Mouse (Mus musculus) kidney, postnatal 25 days (tissue): Measurements from ENCODE around the gene St6galnac5.

Experiments
- DNase-seq, 2 experiments: peaks; one replicate each; pipeline ENCODE4 v3.0.0; 2021; ENCODE audit warnings: mixed read lengths in 2 of 2

Gene St6galnac5

GRCm38 (mm10) chr3:152981988-152982387 lies at the start of gene St6galnac5:
TSS of gene St6galnac5 (minus strand) at chr3:152982246.
- no peak for DNase-seq

DNA sequence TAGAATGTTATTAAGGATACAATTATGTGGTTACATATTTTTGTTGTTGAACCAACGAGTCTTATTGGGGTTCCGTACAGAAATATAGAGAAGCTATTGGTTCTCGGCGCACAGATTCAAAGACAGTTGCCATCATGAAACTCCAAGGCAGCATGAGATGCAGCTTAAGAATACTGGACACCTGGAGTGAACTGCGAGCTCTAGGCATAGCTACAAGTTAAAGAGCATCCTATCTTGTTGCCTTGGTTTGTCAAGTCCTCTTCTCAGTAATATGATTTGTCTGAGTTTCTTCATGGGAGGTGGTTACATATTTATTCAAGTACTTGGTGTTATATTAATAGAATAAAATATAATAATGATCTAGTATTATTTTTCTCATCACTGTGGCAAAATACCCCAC lies 48.7 kb upstream of the St6galnac5 start:
- DNase-seq = no peak

- DNase-seq = no peak
Measured at GRCm38 (mm10) chr3:153024016-153024415, 42.0 kb upstream of the St6galnac5 start.

DNA sequence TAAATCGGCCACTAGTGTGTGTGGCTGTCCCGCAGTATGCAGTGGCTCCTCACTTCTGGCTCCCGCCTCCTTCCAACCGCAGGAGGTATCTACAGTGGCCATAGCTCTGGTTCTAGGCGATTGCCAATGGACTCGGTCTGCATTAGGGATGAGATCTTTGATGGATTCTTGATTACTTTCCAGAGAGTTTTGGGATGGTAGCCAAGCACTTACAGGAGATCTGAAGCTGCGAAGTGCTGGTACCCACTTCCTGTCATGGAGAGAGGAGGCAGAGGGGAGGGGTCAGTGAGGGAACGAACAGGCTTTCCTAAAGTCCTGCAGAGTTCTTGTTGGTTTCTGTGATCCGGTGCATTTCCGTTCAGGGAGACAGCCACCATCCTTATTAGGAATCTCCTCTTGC lies 36.0 kb upstream of the St6galnac5 start:
- DNase-seq = no peak

GRCm38 (mm10) chr3:153016355-153016754 lies 34.3 kb upstream of the St6galnac5 start:
- no peak for DNase-seq

DNA sequence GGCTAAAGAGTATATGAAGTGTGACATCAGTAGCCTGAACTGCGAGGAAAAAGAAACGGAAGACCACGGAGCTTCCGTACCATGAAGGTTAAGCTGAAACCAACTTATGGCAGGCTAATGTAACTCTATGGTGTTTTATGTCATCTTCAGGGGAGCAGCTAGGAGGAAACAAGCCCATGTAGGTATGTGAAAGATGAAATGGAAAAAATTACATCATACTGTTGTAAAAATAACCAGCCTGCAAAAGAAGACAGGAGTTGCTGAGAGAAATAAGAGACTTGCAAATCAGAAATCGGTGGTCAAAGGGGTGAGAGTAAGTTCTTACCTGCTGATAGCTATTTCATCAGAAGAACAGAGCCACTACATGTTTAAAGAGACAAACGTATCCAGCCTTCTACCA lies 24.8 kb upstream of the St6galnac5 start:
- no peak for DNase-seq

- DNase-seq = no peak
Measured at GRCm38 (mm10) chr3:152998901-152999300, 16.9 kb upstream of the St6galnac5 start.

GRCm38 (mm10) chr3:152998106-152998505 lies 16.1 kb upstream of the St6galnac5 start:
- DNase-seq = peak in 1 of 2 experiments; percentile 16

DNA sequence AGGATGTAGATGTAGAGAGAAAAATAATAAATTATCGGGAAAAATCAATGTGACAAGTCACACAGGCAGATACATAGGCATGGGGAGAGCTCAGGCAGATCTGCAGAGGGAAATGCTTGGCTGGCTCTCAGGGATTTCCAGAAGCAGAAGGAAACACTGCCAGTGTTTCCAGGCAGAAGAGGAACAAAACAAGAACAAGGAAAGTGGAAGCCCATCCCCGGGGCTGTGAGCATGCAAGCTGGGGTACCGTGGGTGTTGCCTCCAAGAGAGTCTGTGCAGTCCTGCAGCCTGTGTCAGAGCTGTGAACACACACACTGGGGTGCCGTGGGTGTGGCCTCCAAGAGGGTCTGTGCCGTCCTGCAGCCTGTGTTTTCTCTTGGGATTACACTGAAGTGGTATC lies 11.6 kb upstream of the St6galnac5 start:
- no peak for DNase-seq

GRCm38 (mm10) chr3:152990787-152991186 lies 8.7 kb upstream of the St6galnac5 start:
- DNase-seq = no peak

DNA sequence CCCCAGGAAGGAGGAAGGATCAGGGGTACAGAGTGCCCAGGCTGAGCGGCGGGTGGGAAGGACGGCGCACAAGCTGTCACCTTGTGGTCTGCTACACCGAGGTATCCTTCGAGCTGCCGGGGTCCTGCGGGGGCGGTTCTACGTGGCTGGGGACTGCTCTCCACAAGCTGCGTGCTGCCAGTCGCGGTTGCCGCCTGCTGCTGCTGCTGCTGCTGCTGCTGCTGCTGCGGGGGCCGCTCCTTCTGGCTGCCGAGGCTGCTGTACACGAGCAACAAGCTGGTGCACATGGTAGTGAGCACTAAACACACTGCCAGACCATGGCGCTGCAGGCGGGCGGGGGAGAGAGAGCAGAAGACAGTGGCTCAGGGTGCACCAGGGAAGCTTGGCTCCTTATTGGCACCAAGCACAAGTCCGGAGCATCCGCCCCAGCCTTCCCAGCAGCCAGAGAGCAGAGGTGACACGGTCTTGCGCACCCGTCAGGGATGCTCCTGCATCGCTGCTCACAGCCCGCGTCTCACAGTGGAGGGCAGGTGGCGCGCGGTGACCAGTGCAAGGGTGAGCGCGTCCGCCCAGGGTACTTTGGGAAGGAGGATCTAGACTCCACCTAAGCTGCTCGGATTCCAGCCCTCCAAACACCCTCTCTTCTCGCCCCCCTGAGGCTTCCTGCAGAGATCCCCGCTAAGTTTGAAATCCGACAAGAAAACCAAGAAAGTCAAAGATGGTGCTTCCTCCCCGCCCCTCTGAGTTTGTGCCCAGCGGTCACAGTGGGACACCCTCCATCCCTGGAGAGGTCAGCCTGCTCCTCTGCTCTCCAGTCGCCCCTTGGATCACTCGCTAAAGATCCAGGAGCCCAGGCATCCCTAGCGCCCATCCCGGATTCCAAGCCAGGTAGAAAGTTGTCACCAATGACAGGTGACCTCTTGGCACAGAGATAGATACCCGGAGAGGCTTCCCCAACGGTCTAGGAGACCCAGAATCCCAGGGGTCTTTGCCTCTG lies 770 bp downstream of the St6galnac5 start:
- peak in 1 of 2 experiments; percentile 6 for DNase-seq

- peak; percentile 19 to 50 for DNase-seq
Measured at GRCm38 (mm10) chr3:152980431-152980830, 1.6 kb downstream of the St6galnac5 start.

GRCm38 (mm10) chr3:152979481-152980092 lies 2.5 kb downstream of the St6galnac5 start:
- DNase-seq = no peak

DNA sequence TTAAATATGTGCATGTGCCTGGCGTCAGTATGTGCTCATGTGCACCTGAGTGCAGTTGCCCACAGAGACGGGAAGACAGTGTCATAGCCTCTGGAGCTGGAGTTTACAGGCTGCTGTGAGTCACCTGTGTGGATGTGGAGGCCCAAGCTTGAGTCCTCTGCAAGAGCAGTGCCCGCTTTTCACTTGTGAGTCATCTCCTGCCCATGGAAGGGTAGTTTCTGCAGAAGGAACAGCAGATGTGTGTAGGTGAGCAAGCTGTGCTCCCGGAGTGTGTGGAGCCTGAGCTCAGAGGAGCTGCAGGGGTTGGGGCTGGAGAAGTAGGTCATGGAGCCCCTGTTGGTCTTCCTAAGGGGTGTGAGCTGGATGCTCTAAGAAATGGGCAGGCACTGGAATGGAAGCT lies 10.7 kb downstream of the St6galnac5 start:
- DNase-seq = no peak

- DNase-seq = no peak
Measured at GRCm38 (mm10) chr3:152969774-152970347, 12.2 kb downstream of the St6galnac5 start.

DNA sequence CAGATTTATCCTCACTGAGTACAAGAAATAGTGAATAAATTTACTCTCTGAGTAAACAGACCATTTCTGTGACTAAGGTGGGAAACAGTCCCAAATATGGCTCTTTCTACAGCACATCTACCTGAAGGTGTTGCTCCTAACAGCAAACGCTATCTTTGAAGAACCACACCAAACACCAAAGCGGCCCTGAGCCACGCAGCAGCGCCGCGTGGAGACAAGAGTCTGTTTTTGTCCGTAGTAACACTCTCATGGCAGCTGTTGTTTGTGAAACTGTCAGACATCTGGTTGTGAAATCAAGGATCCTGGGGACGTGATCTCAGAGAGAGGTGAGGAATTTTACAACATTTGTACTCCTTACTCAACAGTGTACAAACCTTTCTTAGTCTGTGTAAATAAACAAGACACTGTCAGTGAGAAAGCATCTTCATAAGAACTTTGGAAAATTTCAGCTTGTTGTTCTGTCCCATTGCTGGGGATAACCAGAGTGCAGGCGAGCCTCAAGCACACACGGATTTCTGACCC lies 20.1 kb downstream of the St6galnac5 start:
- DNase-seq = no peak

DNA sequence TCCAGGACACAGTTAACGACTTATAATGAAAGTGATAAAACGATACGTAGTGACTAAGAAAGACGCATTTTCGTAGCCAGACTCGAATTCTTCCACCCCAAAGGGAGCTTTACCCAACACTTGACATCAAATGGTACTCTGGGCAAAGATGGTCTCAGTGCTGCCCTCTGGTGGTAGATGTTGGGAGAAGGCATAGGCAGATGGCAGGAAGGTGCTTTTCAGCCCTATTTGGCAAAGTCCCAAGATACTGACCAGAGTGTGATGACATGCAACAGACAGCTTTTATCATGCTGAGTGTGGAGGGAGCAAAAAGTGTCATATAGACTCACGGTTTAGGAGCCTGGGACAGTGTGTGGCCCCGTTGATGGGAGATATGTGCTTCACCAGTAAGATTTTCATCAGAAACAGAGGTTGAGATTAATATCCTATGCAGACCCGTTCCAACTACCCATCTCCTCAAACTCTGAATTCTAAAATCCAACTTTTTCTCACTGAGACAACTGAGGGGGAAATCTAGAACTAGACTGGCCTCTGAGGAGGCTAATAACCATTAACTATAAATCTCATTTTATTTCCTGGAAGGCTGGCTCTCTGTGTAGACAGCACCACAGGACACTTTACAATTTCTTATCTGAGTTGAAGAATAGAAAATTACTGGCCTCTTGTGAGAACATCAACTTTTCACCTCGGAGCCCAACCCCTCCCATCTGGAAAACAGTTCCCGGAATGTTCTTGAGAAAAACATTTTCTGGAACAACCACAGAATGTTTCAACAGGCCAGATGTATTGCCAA lies 23.5 kb downstream of the St6galnac5 start:
- DNase-seq = peak; percentile 65 to 74

DNA sequence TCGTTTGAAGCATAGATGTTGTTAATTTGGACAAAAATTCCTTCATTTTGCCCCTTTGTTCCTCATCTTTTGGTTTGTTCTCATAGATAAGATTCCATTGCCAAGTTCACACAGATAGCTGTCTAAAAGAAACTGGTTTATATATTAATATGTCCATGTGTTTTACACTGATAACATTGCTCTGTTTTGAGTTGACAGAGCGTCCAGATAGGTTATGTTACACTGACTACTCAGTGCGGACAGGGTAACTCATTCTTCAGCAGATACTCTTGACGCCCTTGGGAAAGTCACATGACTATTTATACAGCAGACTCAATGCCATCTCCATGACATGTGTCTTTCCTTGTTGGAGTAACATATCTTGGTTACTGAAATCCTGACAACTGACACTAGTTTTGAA lies 25.3 kb downstream of the St6galnac5 start:
- no peak for DNase-seq

GRCm38 (mm10) chr3:152956038-152956437 lies 26.0 kb downstream of the St6galnac5 start:
- no peak for DNase-seq

DNA sequence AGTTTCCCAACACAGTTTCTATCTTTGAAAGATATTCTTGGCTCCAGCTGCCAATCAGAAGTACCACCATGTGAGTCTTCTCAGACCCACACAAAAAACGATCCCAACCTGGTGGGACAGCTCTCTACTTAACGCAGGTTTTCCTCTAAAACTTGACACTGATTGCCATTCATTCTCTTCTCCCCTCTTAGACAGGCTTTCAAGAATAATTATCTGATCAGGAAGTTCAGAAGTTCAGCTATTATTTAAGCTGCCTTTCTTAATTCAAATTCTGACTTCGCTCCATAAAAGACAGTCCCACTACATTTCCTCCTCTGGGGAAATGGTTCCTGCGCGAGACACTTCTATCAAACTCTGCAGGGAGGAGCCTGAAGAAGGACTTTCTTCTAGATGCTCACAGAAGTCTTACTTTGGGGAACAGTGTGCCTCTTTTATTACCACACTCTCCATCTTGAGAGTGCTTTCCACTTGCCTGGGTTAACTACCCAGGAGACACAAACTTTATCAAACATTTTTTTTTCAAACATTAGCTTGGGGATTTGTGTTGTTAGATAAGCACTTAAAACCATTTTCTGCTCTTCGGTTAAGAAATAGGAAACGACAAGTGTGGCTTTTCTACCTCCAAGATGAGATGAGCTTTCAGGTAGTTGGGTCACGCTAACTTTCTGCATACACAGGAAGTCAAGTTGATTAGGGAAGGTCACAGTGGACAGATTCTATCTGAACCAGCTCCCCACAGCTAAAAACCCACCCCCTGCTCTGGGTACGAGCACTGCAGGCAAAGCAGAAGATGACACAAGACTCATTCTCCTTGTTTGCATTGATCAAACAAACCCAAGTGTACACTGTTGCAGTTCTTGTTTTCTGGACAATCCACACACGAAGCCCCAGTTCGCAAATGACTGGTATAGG lies 30.2 kb downstream of the St6galnac5 start:
- DNase-seq = no peak

DNA sequence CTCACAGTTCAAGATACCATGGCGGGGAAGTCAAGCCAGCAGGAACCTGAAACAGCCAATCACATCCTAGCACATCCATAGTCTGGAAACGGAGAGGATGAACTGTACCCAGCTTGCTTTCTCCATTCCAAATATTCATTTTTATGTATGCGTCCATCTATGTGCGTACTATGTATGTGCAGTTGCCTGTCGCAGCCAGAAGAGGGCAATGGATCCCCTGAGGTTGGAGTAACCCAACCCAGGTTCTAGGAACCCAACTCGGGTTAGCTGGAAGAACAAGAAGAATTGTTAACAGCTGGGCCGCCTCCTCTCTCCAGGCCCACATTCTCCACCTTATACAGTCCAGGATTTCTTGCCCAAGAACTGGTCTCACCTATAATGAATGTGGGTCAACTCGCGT lies 31.1 kb downstream of the St6galnac5 start:
- no peak for DNase-seq
